In genomic region chr14:87091522-87091921, GRCm38 (mm10) we compare ENCODE assay signal across 24 mouse cellular contexts.
"Had no signal": no experiment of that assay in that cellular context is flagged by ENCODE, and none has a peak within 500 bp of the region (broad histone marks: within the 10 kb centered on the region; RNA-seq: fewer than 3 reads in every experiment).

No protein-coding gene starts in this region.

- H3K4me1 ChIP-seq: liver, embryonic 15.5 days; lung, embryonic 15.5 days; midbrain, embryonic 10.5 days; midbrain, embryonic 12.5 days; neural tube, embryonic 13.5 days; neural tube, embryonic 15.5 days; stomach, embryonic 15.5 days had no signal

- H3K9ac ChIP-seq: liver, embryonic 15.5 days; liver, postnatal 0 days; lung, embryonic 15.5 days; midbrain, embryonic 12.5 days; neural tube, embryonic 13.5 days; neural tube, embryonic 15.5 days; stomach, embryonic 15.5 days had no signal

- H3K36me3 ChIP-seq: lung, embryonic 15.5 days; midbrain, embryonic 12.5 days; neural tube, embryonic 13.5 days; neural tube, embryonic 15.5 days; stomach, embryonic 15.5 days had no signal

- H3K4me2 ChIP-seq: liver, embryonic 15.5 days; lung, embryonic 15.5 days; midbrain, embryonic 12.5 days; neural tube, embryonic 13.5 days; neural tube, embryonic 15.5 days; stomach, embryonic 15.5 days had no signal

- H3K9me3 ChIP-seq: liver, embryonic 15.5 days; lung, embryonic 15.5 days; midbrain, embryonic 10.5 days; midbrain, embryonic 12.5 days; neural tube, embryonic 13.5 days; stomach, embryonic 15.5 days had no signal

- H3K4me3 ChIP-seq: liver, embryonic 15.5 days; lung, embryonic 15.5 days; midbrain, embryonic 10.5 days; midbrain, embryonic 12.5 days; myocyte; neural tube, embryonic 13.5 days; neural tube, embryonic 15.5 days; stomach, embryonic 15.5 days had no signal

- H3K27me3 ChIP-seq: liver, embryonic 15.5 days; lung, embryonic 15.5 days; midbrain, embryonic 12.5 days; neural tube, embryonic 13.5 days; neural tube, embryonic 15.5 days; stomach, embryonic 15.5 days had no signal

- ATAC-seq: liver, postnatal 0 days; lung, postnatal 0 days; midbrain, embryonic 16.5 days had no signal

- DNase-seq: liver, postnatal 0 days; lung, adult 2 months; lung, postnatal 14 days; lung, postnatal 36 days; midbrain, embryonic 14.5 days; retina, postnatal 1 day; right cerebral cortex, adult 18-20 months; right cerebral cortex, postnatal 25 days; right cerebral cortex, postnatal 4 days; spleen, adult 18-20 months; thymus, postnatal 14 days; thymus, postnatal 36 days had no signal

- H3K27ac ChIP-seq: liver, embryonic 15.5 days; lung, embryonic 15.5 days; macrophage; midbrain, embryonic 10.5 days; midbrain, embryonic 12.5 days; neural tube, embryonic 13.5 days; neural tube, embryonic 15.5 days; stomach, embryonic 15.5 days; stomach, postnatal 0 days had no signal
